Mouse (Mus musculus) forebrain, embryonic 13.5 days (tissue): ENCODE measurements around the gene Gm17660. TPM values are rescaled to one million over a fixed set of nuclear protein-coding genes. Genes with fewer than 3 reads are reported as not detected.

Experiments
- ATAC-seq: fragments of 200-750 bp; cut with Nextera tagmentation; 2 replicates; pipeline ENCODE4 v1.8.0; 2017
- H3K27ac ChIP-seq: fragments of 300-500 bp; sonication (generic); 2 replicates; pipeline ENCODE4 v1.5.1; 2015; ENCODE audit warnings: inconsistent platforms, mild to moderate bottlenecking, moderate library complexity
- H3K27me3 ChIP-seq: fragments of 300-500 bp; sonication (generic); 2 replicates; pipeline ENCODE4 v1.6.1; 2015; ENCODE audit warnings: mild to moderate bottlenecking, inconsistent platforms
- H3K36me3 ChIP-seq: fragments of 300-500 bp; sonication (generic); 2 replicates; pipeline ENCODE4 v1.6.1; 2015; ENCODE audit warnings: mild to moderate bottlenecking, inconsistent platforms; ENCODE audit not compliant: poor library complexity, severe bottlenecking
- H3K4me1 ChIP-seq: fragments of 300-500 bp; sonication (generic); 2 replicates; pipeline ENCODE4 v1.6.1; 2015; ENCODE audit warnings: inconsistent platforms
- H3K4me2 ChIP-seq: fragments of 300-500 bp; sonication (generic); 2 replicates; pipeline ENCODE4 v1.6.1; 2015; ENCODE audit warnings: inconsistent platforms, mild to moderate bottlenecking, moderate library complexity
- H3K4me3 ChIP-seq: fragments of 300-500 bp; sonication (generic); 2 replicates; pipeline ENCODE4 v1.5.1; 2015; ENCODE audit warnings: mild to moderate bottlenecking, inconsistent platforms
- H3K9ac ChIP-seq: fragments of 300-500 bp; sonication (generic); 2 replicates; pipeline ENCODE4 v1.6.1; 2015; ENCODE audit warnings: mild to moderate bottlenecking, inconsistent platforms
- H3K9me3 ChIP-seq: fragments of 300-500 bp; sonication (generic); replicated peaks from 2 replicates; pipeline ENCODE4 v1.6.1; 2016; ENCODE audit warnings: inconsistent platforms
- WGBS: fragments of 180-500 bp; shearing (Covaris S2); methylation state at CpG from one replicate; pipeline ENCODE4 v1.1.7; 2015; 5-methylcytosine and 5-hydroxymethylcytosine counted together
- polyA plus RNA-seq: library from polyadenylated mRNA; unstranded; fragments of >200 nt; fragmentation: Nextera tagmentation; extraction: Ambion mirVana; gene quantifications from 2 replicates; pipeline ENCODE4 v1.2.1, GENCODE M21; 2015

Gm17660 gene
- polyA plus RNA-seq, 1 experiment from 2014 or later: not detected

DNA sequence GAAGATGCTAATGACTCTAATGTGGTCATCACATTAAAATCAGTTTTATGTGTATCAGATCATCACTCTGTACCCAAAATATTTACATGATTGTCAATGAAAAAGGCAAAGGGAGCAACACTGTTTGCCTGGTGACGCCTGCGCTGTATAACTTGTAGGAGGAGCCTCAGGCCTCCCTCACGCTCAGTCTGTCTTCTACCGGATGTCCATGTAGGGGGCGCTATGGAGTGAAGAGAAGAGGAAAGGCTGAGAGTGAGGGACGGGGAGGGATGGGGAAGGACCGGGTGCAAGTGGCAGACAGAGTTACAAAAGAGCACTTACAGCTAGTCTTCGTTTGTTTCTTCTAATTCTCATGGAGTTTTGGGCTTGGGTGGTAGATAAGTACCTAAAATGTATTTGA is 24.5 kb downstream of the Gm17660 start:
- Histone ChIP-seq H3K9me3 (no peaks in the 10 kb centered on the region), H3K36me3 (peaks cover 23% of the 10 kb centered on the region), H3K27ac (no peak overlapping the region), H3K4me2 (no peak overlapping the region), H3K9ac (no peak overlapping the region), H3K4me1 (peaks cover 3% of the 10 kb centered on the region), H3K4me3 (no peak overlapping the region), H3K27me3 (no peaks in the 10 kb centered on the region)
- WGBS: 59% methylated on average over 8 of the region's 8 CpGs
- no peak for ATAC-seq

DNA sequence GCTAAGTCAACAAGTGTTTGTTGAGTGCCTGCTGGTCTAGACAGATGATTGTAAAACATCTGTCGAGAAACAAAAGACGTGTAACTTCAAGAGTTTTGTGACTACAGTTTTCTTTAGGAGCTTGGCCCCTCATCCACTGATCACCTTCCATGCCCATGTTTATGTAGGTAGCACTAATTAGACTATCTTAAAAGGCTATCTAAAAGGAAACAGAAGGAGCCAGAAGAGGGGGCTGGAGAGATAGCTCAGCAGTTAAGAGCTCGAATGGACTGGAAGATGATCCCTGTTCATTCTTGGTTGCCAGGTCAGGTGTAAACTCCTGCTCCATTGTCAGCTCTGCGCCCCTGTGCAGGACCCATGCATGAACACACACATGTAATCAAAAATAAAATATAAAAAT is 29.3 kb downstream of the Gm17660 start:
- H3K9me3 ChIP-seq: no peaks in the 10 kb centered on the region
- 54% methylated on average over 4 of the region's 4 CpGs for WGBS
- ATAC-seq: no peak
- H3K27me3 ChIP-seq: no peaks in the 10 kb centered on the region
- peaks cover 17% of the 10 kb centered on the region for H3K4me1 ChIP-seq
- peak overlapping the region; percentile 70 for H3K4me3 ChIP-seq
- H3K4me2 ChIP-seq: peak overlapping the region; percentile 57
- H3K36me3 ChIP-seq: peaks cover 23% of the 10 kb centered on the region
- no peak overlapping the region for H3K9ac ChIP-seq
- no peak overlapping the region for H3K27ac ChIP-seq

DNA sequence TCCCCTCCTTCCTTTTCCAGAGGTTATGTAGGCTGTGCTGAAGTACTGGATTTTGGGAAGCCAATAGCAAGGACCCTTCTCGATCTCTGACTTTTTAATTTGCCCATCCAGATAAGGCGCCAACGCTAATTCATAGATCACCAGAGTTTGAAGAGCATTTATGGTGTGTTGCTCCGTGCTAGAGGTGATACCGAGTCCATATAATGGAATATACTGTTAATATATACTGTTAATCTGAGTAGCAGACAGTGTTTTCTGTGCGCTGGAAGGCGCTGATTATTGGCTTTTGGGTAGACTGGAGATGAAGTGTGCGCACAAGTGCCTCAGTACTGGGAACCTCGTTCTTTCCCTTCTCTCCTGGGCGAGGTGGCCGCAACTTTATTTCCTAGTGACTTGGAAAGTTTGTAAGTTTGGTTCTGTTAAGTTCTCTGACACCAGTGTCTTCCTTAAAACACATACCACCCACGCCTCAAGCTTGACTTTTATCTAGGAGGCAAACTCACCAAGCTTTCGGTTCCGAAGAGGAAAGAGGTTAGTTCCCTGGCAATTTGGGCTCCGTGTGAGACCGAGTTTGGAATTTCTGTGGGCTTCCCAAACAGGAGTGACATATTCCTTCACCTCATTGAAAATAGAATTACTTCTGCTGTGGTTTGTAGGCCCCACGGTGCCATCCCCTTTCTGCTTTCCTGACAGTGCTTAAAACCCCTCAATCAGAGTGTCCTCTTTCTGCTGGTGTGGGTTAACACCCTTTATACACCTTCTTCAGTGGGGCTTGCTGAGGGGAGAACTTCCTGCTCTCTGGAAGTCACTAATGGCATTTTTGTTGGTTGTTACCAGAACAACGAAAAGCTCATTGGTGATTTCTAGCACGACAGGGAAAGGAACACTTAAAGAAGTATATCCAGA is 30.0 kb downstream of the Gm17660 start:
- Histone ChIP-seq H3K9ac (peak overlapping the region; percentile 81), H3K36me3 (peaks cover 20% of the 10 kb centered on the region), H3K4me1 (peaks cover 17% of the 10 kb centered on the region), H3K4me3 (peak overlapping the region; percentile 70), H3K27ac (peak overlapping the region; percentile 48; the same call in 1 of the 2 replicates), H3K4me2 (peak overlapping the region; percentile 57), H3K27me3 (no peaks in the 10 kb centered on the region), H3K9me3 (no peaks in the 10 kb centered on the region)
- ATAC-seq: no peak; the same call in 1 of the 2 replicates
- WGBS: 12% methylated on average over 19 of the region's 19 CpGs

DNA sequence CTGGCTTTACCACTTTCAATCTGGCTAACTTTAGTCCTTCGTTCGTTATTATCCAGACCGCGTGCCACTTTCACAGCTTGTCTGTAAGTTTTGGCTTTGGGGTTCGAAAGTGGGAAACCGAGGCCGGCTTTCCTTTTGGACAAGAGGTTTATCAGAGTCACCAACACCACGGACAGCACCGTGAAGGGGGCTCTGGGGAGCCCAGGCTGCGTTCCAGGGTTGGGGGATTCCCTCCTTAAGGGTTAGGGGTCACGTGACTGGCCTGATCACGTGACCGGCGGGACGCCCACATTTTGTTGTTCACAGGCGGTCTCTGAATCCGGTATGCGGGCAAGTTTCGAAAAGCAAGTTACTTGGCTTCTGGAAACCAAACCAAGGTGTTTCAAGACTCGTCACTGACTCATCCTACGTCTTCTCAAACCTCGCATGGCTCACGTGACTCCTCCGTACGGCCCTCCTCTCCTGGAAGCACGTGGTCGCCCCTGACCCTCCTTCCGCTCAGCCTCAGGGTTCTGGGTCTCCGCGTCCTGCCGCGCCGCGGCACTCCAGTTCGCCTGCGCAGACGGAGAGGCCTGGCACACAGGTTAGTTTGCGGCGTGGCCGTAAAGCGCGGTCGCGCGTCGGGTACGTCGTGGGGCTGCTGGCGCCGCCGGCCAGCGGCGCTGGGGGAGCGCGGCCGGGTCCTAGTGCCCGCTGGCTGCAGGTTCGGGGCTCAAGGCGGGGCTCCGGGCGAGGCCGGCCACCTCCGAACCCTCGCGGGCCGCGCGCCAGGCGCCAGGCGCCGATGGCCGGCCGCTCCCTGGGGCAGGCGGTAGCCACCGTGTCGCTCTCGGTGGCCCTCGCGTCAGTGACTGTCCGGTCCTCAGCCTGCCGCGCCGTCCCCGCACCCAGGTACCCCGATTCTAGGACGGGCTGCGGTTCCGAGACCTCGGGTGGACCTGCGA is 30.9 kb downstream of the Gm17660 start, which contains the start of gene Nudt9:
Gene Nudt9, plus strand, starts transcription at position 51 of the 944 bp plus-strand sequence.
- H3K9me3 ChIP-seq: no peaks in the 10 kb centered on the region
- peak within 1 kb of the TSS; percentile 81 for H3K9ac ChIP-seq
- H3K27ac ChIP-seq: peak within 1 kb of the TSS; percentile 48
- peaks cover 17% of the 10 kb centered on the region for H3K4me1 ChIP-seq
- 6% methylated on average over 82 of the region's 90 CpGs for WGBS
- ATAC-seq: peak; percentile 99
- peak within 1 kb of the TSS; percentile 70 for H3K4me3 ChIP-seq
- peaks cover 11% of the 10 kb centered on the region for H3K36me3 ChIP-seq
- peak within 1 kb of the TSS; percentile 57 for H3K4me2 ChIP-seq
- no peaks in the 10 kb centered on the region for H3K27me3 ChIP-seq

DNA sequence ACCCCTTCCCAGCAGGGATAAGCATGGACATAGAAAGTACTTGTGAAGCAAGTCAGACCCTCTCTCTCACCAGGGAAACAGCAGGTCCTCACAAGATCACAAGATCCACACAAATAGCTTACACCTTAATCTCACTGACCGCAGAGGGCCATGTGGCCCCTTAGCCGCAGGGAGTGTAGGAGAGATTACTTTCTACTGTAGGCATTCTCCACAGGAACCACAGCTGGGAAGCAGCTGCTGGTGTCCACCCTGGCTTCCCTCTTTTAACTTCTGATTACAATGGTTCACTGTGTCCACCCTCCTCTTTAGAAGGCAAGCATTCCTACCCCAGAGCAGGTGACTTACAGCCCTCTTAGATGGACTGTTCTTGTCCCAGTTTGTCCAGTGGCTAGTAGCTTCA is 33.7 kb downstream of the Gm17660 start:
- Histone ChIP-seq H3K4me2 (no peak overlapping the region), H3K27ac (no peak overlapping the region), H3K9ac (no peak overlapping the region), H3K4me1 (peaks cover 17% of the 10 kb centered on the region), H3K4me3 (no peak overlapping the region), H3K36me3 (no peaks in the 10 kb centered on the region), H3K9me3 (no peaks in the 10 kb centered on the region), H3K27me3 (no peaks in the 10 kb centered on the region)
- ATAC-seq: no peak
- WGBS: 68% methylated on average over 2 of the region's 2 CpGs

DNA sequence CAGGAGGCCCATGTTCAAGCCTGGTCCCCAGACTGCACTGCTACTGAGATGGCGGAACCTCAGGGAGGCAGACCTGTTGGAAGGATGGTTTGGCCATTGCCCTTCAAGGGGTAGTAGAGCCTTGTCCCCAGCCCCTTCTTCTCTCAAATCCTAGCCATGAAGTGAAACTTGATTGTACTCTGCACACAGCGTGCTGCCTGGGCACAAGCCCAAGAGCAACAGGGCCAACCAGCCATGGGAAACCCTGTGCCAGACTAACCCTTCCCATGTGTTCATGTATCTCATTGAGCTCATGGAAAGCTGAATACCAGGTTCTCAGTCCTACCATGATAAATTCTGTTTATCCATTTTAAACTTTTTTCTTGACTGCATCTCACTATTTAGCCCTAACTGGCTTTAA is 34.5 kb downstream of the Gm17660 start:
- Histone ChIP-seq H3K9ac (no peak overlapping the region), H3K4me3 (no peak overlapping the region), H3K9me3 (no peaks in the 10 kb centered on the region), H3K27ac (no peak overlapping the region), H3K36me3 (no peaks in the 10 kb centered on the region), H3K4me2 (no peak overlapping the region), H3K4me1 (peaks cover 13% of the 10 kb centered on the region), H3K27me3 (no peaks in the 10 kb centered on the region)
- 87% methylated on average over 2 of the region's 2 CpGs for WGBS
- no peak for ATAC-seq

DNA sequence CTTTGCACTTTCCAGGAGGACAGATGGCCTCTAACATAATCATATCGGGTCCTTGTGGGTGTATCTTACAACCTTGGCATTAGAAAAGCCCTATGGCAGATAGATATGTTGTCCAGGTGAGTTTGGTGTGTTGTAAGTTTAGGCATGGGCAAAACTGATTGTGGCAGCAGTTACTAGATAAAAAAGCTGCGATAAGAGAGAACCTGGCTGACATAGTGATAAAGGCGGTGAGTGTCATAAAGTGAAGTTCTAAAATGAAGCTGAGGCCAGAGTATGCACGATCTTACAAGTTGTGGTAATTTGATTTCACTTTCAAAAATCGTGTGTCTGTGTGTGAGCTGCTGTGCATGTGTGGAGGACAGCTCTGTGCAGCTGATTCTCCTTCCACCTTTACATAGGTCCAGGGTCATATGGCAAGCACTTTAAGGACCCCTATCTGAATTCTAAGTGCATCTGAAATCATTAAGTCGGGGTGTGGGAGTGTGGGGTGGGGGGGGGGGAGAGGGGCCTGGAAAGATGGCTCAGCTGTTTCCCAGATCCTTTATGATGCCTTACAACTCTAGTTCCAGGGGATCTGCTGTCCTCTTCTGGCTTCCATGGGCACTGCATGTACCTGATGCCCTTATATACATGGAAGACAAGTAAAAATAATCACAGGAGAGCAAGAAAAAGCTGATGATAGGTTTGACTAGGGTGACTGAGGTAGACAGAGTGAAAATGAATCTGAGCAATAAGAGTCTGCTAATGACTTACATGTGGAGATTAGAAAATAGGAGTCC is 38.1 kb downstream of the Gm17660 start:
- WGBS: 74% methylated on average over 6 of the region's 6 CpGs
- H3K27me3 ChIP-seq: no peaks in the 10 kb centered on the region
- ATAC-seq: no peak

DNA sequence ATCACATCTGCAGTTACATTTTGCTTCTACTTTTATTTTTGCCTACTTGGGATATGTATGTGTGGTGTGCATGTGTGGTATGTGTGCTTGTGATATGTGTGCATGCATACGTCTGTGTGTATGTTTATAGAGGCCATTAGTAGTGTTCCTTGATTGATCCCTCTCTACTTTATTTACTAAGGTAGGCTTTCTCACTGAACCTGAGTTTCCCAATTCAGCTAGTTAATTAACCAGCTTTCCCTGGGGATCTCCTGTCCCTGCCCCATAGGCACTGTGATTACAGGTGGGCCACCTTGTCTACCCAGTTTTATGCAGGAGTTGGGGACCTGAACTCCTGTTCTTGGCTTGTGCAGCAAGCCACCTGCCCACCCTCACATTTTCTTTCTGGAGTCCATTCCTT is 40.7 kb downstream of the Gm17660 start:
- H3K4me3 ChIP-seq: no peak overlapping the region
- ATAC-seq: no peak
- no peak overlapping the region for H3K27ac ChIP-seq
- H3K9ac ChIP-seq: no peak overlapping the region
- WGBS: 96% methylated on average over 1 of the region's 1 CpGs
- no peak overlapping the region for H3K4me2 ChIP-seq
- no peaks in the 10 kb centered on the region for H3K9me3 ChIP-seq
- H3K36me3 ChIP-seq: no peaks in the 10 kb centered on the region
- no peaks in the 10 kb centered on the region for H3K27me3 ChIP-seq
- no peaks in the 10 kb centered on the region for H3K4me1 ChIP-seq

More for the DNA sequence above, 38.1 kb downstream of the Gm17660 start:
- H3K4me1 ChIP-seq: no peaks in the 10 kb centered on the region
- H3K9me3 ChIP-seq: no peaks in the 10 kb centered on the region
- H3K9ac ChIP-seq: no peak overlapping the region
- H3K4me3 ChIP-seq: no peak overlapping the region
- H3K27ac ChIP-seq: no peak overlapping the region
- H3K36me3 ChIP-seq: no peaks in the 10 kb centered on the region
- H3K4me2 ChIP-seq: no peak overlapping the region

DNA sequence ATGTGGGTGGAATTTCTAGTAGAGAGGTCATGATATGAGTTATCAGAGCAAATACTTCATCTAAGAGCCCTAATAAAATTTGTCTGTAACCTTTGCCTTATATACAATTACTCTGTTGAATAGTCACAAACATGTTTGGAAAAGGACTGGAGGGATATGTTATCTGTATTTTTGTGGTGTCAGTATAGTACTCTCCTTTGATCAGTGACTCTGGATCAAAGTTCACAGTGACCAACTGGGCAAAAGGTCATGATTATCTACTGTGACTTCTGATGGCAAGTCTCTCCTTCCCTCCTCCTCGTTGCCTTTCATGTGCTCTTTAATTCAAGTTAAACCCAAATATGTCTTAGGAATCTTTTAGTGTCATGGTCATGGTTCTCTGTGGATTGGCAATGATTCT is 41.6 kb downstream of the Gm17660 start:
- Histone ChIP-seq H3K27me3 (no peaks in the 10 kb centered on the region), H3K36me3 (no peaks in the 10 kb centered on the region), H3K9ac (no peak overlapping the region), H3K4me2 (no peak overlapping the region), H3K9me3 (no peaks in the 10 kb centered on the region), H3K4me3 (no peak overlapping the region), H3K4me1 (no peaks in the 10 kb centered on the region), H3K27ac (no peak overlapping the region)
- WGBS: 70% methylated on average over 1 of the region's 1 CpGs
- no peak for ATAC-seq

DNA sequence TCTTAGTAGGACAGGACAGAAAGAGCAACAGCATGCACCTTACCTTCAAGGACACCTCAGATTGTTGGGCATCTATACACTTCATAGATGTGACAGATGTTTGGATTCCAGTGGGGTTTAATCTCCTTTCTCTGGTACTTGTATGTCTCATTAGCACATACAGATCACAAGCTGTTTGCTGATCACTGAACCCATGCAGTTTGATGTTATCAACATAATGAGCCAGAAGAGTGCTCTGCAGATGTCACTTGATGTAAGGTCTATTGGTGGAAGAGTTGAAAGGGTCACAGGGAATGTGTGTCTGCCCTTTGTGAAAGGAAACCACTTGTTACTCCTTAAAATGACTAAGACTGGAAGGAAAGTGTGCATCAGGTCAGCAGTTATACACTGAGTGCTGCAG is 42.3 kb downstream of the Gm17660 start:
- no peak for ATAC-seq
- H3K9me3 ChIP-seq: no peaks in the 10 kb centered on the region
- no peak overlapping the region for H3K9ac ChIP-seq
- H3K4me1 ChIP-seq: no peaks in the 10 kb centered on the region
- H3K27ac ChIP-seq: no peak overlapping the region
- no peak overlapping the region for H3K4me2 ChIP-seq
- H3K27me3 ChIP-seq: no peaks in the 10 kb centered on the region
- H3K4me3 ChIP-seq: no peak overlapping the region
- H3K36me3 ChIP-seq: no peaks in the 10 kb centered on the region

DNA sequence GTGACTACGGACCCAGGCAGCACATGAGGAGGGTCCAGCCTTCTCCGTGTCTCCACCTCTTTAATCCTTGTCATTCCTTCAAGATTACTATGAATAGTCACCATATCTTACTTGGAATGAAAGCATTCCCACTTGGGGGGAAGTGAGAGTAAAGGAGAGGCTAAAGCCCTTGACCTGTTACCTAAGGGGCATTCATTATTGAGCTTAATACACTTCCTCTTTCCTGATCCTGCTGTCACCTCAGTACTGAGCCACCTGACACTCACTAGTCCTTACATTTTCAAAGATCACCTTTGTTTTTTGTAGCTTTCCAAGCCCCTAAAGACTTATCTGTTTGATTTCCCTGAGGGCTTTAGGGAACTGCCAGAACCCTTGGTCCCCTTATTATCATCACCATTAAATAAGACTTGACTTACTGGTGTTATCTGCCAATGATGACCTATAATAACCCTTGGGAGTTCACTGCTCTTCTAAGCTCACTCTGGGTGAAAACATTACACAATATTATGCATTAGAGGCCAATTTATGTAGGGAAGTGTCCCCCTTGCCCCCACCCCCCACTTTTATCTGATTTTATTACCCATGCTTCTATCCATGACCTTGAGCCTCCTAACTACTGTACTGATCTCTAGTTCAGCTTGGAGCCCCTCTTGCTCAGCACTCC is 44.8 kb downstream of the Gm17660 start:
- Histone ChIP-seq H3K36me3 (no peaks in the 10 kb centered on the region), H3K4me2 (no peak overlapping the region), H3K27ac (no peak overlapping the region), H3K4me1 (no peaks in the 10 kb centered on the region), H3K27me3 (no peaks in the 10 kb centered on the region), H3K9ac (no peak overlapping the region), H3K9me3 (no peaks in the 10 kb centered on the region), H3K4me3 (no peak overlapping the region)
- 89% methylated on average over 2 of the region's 2 CpGs for WGBS
- ATAC-seq: no peak
